Mouse (Mus musculus) frontal cortex, adult 2 months (tissue): ENCODE measurements around the gene Trim47. TPM values are rescaled to one million over a fixed set of nuclear protein-coding genes. Genes with fewer than 3 reads are reported as not detected.
A peak's percentile ranks its signal among the peaks of the same experiment; 100 is the strongest.

Experiments
- DNase-seq, 2 experiments: peaks; one replicate each; pipeline ENCODE4 v3.0.0; 2022; ENCODE audit warnings: low spot score in 1 of 2; ENCODE audit errors: extremely low spot score in 1 of 2
- polyA plus RNA-seq: library from polyadenylated mRNA; depleted of rRNA; stranded (reverse); fragments of >200 nt; gene quantifications from 2 replicates; pipeline ENCODE4 v1.2.3, GENCODE M21; 2012

Gene Trim47
- polyA plus RNA-seq, 1 experiment: 7.4 TPM

DNA sequence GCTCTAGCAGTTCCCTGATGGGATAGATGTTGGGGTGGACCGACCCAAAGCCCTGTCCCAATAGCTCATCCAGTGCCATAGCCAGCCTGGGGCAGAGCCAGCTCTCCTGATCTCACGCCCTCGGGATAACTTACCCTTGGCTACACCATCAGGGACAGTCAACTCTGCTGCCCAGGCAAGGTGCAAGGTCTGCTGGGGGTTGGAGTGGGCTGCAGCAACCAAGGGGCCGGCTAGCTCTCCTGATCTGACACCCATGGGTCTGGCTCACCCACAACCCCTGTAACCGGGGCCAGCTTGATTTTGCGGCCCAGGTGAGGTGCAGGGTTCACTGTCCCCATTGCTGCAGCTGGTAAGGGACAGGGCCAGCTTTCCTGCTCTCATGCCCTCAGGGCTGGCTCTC is 35.4 kb downstream of the Trim47 start:
- no peak for DNase-seq

GRCm38 (mm10) chr11:116089545-116089944 is 37.5 kb downstream of the Trim47 start:
- no peak for DNase-seq

GRCm38 (mm10) chr11:116088741-116089394 is 38.1 kb downstream of the Trim47 start:
- no peak for DNase-seq

- no peak for DNase-seq
These were observed 38.8 kb downstream of the Trim47 start for GRCm38 (mm10) chr11:116088188-116088587.

DNA sequence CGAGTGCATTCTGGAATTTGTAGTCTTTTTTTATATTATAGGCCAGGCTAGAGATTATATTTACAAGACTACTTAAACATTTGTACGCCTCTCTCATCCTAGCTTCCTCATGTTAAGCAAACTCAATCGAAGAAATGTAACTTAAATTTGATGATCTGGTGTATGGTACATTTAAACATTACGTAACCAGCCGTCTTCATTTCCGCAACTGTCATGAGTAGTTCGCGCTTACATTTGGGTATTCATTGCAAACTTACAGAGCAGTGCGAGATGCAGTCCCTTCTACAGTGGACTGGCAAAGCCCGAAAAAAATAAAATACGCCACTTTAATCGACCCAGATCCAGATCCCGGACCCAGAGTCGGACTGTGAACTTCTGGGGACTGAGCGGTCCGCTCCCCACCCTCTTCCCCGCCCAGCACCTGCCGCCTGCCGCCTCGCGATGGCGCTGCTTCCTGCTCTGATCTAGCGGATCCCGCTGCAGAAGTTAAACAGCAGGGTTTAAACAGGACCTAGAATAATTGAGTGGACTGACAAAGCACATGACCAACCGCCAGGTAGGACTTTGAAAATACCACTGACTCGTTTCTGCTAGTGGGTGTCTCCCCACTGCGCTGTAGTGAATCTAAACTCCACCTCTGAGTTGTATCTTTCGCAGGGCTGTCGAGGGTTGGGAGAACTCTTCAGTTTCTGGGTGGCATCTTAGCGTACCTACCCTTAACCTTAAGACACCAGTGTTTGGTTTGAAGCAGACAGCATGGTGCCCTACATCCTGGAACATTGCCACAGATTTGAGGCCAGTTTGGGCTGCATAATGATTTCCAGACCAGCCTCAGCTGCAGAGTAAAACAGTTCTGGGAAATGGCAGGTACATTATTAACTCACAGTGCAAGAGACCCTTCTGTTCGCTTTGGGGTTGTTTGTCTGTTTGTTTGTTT is 39.5 kb downstream of the Trim47 start:
- peak; percentile 49 to 91 for DNase-seq

DNA sequence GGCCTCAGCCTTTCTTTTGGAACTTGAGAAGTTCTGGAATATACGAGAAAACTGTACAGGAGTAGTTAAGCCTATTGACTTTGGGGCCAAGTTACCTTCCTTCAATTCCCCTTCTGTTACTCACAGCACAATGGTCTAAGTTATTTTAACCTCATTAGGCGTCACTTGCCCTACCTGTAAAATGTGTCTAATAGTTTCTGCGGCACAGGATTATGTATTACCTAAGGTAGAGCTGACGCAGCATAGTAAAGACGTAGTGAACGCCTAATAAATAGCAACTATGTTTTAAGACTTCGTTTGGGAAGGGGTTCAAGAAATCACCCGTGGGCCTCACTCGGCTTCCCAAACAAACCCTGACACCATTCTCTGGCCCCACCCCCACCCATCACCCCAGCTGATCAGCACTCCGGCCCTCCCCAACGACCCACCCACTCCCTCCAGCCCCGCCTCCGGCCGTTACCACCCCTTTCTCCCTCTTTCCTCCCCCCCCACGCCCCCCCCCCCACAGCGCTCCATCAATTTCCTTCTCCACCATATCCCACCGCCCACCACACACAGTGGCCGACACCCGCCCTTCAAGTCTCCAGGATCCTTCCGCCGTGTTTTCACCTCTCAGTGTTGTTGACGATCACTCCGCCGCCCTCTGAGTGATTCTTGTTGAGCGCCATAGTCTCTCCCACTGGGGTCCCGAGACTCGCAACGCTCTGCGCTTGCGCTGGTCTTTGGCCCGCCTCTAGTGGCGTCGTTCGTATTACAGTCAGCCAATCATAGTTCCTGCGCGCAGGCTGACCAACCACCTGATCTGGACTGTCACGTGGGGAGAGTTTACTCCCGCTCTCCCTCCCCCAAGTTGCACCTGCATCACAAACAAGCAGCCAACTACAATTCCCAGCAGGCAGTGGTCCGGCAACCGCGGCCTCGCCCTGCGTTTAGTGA is 40.5 kb downstream of the Trim47 start, which contains the start of gene Wbp2:
Gene Wbp2 (minus strand): TSS at position 738 of the 936 bp plus-strand sequence.
- DNase-seq: peak; percentile 98 to 99

DNA sequence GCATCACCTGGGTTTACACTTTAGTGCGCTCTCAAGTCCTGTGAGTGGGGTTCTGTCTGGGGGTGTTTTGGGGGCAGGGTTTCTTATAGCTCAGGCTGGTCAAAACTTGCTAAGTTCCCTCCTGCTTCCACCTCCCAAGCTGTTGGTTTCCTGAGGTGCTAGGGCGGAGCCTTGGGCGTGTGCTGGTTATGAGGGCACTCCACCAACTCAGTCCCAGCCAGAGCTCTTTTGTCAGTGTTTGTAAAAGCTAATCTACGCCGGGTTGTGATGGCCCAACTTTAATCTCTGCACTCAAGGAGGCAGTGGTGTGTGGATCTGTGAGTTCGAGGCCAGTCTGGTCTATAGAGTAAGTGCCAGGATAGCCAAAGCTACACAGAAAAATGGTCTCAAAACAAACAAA is 42.8 kb downstream of the Trim47 start:
- DNase-seq: no peak

DNA sequence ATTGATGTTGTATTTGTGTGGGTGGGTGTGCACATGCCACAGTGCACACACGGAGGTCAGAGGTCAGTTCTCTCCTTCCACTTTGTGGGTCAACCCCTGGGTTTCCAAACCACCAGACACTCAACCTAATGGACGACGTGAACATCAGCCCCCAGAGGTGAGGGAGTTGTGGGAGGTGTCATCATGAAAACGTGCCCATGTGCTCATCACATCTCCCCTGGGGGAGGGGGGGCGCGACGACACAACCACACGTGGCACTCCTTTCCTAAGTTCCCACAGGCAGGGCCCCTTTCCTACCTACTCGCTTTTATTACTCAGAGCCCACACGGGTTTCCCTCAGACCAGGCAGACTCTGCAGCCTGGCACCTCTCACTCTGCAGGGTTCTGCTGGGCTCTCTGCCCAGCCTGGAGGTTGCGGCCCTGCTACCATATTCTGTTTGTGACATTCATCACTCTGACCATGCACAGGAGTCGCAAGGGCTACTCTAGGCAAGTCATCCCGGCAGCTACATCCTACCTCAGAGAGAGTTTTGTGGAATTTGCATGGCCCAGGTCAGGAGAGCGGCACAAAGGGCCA is 43.8 kb downstream of the Trim47 start:
- DNase-seq: no peak

- peak in 1 of 2 experiments; percentile 68 for DNase-seq
These were observed 45.9 kb downstream of the Trim47 start for GRCm38 (mm10) chr11:116081081-116081480.

DNA sequence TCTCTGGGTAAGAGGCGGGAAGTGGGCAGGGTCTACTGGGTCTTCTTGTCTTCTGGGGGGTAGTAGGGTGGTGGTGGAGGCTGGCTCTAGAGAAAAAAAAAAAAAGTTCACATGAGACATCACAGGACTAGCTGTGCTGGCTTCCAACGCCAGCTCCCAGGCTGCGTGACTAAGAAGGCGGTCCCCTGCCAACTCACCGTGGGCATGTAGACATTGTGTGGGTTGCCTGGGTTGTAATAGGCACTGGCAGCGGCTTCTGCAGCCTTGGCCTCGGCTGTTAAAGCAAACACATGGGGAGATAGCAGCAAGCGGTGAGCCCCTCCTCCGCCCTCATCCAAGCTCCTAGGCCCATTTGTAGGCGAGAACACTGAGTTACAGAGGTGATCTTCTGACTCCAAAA is 47.5 kb downstream of the Trim47 start:
- DNase-seq: peak; percentile 78 to 87

DNA sequence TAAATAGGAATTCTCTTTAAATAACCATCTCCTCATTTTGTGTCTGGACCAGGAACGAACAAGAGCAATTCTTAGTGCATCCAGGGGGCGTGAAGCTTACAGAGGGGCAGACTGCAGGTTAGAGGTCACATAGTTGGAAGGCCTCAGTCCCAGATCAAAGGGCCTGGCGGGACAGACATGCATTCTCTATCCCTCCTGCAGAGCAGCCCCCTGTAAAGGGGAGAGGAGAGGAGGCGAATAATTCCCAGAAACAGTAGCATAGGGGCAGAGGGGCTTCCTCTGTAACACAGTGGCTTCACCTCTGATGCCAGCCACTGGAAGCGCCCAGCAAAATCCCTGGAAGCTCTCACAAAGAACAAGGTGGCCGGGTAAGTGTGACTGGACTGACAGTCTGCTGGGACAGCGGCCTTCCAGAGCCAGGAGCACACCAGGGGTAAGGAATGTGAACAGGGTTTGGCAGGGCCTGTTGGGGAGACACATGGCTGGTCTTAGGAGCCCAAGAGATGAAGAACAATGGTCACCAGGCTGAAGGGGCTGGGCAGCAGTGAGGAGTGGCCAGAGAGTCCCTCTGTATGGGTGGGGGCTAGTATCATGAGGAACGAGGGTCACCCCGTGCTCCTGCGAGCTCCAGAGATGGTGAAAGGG is 48.2 kb downstream of the Trim47 start:
- DNase-seq: no peak

GRCm38 (mm10) chr11:116078221-116078620 is 48.8 kb downstream of the Trim47 start:
- DNase-seq: no peak

- DNase-seq: no peak
These were observed 49.4 kb downstream of the Trim47 start, which contains the start of gene Unc13d for GRCm38 (mm10) chr11:116077446-116078204. Gene Unc13d (minus strand): TSS chr11:116077961.

- DNase-seq: no peak
These were observed 50.2 kb downstream of the Trim47 start for GRCm38 (mm10) chr11:116076836-116077235.

DNA sequence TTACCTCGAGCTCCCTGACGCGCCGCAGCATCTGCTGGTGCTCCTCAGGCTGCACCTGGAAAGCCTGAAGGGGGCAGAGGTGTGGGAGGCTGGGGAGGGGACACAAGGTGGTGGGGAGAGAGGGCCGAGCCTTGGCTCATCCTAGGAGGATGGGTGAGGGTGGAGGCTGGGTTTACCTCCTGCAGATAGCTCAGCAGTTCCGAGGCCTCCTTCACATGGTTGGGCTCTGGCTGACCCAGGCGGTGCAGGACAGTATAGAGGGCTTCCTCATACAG is 50.8 kb downstream of the Trim47 start:
- DNase-seq: no peak

DNA sequence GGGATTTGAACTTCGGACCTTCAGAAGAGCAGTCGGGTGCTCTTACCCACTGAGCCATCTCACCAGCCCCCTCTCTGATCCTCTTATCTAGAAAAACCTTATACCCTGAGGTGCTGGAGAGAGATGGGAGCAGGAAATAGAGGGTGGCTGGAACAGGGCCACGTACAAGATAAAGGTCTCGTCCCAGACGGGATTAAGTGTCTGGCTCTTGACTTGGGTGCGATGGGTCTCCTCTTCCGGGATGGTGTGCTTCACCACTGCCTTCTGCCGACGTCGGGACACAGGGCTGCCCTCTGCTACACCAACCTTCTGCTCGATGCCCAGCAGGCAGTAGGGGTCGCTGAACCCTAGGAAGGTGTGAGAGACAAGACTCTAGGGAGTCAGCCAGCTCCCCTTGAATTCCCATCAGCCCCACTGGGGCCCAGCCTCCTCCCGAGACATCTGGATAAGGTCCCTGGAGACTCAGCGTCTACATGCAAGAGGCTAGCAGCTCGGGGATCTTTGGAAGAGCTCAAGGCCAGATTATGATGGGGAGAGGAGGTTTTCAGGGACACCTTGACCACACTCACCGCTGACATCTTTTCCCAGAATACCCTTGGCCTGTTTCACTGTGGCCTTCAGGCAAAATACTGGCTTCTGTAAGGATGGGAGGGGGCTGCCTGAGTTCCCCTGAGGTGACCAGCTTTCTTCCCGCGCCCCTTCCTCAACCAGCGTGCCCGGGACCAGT is 51.3 kb downstream of the Trim47 start:
- no peak for DNase-seq

DNA sequence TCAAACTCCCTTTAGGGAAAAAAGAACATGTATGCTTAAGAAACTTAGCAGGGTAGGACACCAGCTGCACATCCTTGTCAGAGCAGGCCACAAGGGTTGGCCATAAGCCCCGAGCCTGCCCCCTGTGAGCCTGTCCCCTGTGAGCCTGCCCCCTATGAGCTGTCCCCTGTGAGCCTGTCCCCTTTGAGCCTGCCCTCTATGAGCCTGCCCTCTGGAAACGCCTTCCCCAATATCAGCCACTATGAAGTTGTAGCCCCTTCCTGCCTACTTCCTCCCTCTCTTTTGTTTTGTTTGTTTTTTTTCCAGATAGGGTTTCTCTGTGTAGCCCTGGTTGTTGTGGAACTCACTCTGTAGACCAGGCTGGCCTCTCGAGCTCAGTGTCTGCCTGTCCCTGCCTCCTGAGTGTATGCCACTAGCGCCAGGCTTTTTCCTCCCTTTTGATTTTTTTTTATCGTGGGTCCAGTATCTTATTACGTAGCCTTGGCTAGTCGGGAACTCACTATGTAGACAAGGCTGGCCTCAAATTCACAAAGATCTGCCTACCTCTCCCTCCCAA is 52.5 kb downstream of the Trim47 start:
- DNase-seq: no peak

DNA sequence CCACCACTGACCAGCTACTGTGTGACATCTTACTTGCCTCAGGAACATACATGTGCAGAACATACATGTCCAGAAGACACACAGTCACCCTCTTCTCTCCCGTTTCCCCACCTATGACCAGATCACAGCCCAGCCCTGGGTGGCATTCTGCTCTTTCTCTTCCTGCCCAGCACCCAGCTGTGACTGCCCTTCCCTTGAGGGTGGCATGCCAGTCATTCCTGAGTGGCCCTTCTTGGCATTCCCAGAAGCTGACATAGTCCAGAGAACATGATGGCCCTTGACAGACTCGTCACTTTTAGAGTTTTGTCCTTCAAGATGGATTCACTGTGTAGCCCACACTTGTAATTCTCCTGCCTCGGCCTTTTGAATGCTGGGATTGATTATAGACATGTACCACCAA is 54.4 kb downstream of the Trim47 start:
- no peak for DNase-seq
